Comparison of ENCODE assay signal across 1 mouse cellular context in the genomic region with DNA sequence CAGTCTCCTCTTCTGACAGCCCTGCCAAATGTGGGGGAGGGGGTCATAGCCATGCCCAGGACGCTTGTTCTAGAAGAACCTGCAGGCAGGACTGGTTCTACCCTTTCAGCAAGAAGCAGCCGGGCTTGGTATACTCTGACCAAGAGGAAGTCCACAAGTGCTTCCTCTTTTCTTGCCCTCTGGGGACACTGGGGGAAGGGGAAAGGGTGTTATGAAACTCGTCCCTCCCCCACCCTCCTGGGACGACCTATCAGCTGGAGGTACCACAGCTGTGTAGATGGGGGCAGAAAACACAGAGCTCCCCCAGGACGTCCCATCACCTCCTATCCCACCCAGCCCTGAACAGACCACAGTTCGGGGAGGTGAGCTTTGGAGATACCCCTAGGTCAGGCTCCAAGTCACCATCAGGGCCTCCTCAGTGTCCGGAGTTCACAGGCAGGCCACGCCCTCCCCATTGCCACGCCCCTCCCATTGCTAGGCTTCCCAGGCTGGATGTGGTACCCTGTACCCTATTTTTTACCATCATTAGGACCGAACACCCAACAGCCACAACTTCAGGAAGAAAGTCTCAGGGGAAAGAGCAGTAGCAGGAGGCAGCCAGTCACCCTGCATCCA.
TF ChIP-seq lines count a peak whose summit lies in the region.

No protein-coding gene starts in this region.

TF ChIP-seq in CH12.LX, 34 proteins besides CTCF, POLR2A, EP300 and RAD21 (continued from another document):
- peak; percentile 92 for TF ChIP-seq CHD2 (IDR thresholded peaks at IDR 0.05; ENCODE audit: low read length)
- no peak for TF ChIP-seq ZNF384 (IDR thresholded peaks at IDR 0.05; ENCODE audit: low read depth, low read length)
- no peak for TF ChIP-seq ZC3H11A (IDR thresholded peaks at IDR 0.05; ENCODE audit: low read depth, low read length)
- no peak for TF ChIP-seq POLR2AphosphoS2 (IDR thresholded peaks at IDR 0.05; ENCODE audit: low read depth, low read length)
- TF ChIP-seq GABPA (IDR thresholded peaks at IDR 0.05; ENCODE audit: insufficient replicate concordance, low read depth, low read length): no peak
